Mouse (Mus musculus) midbrain, embryonic 12.5 days (tissue): ENCODE measurements around the gene Gnat1. TPM values are rescaled to one million over a fixed set of nuclear protein-coding genes. Genes with fewer than 3 reads are reported as not detected.
A peak's percentile ranks its signal among the peaks of the same experiment; 100 is the strongest.

Experiments used
- ATAC-seq: fragments of 200-750 bp; cut with Nextera tagmentation; 2 replicates; pipeline ENCODE4 v1.8.0; 2017; ENCODE audit warnings: low read depth, moderate TSS enrichment, moderate library complexity; ENCODE audit not compliant: low FRiP score
- H3K27ac ChIP-seq: fragments of 300-500 bp; sonication (generic); replicated peaks from 2 replicates; pipeline ENCODE4 v1.5.1; 2016; ENCODE audit warnings: mild to moderate bottlenecking
- H3K27me3 ChIP-seq: fragments of 300-500 bp; sonication (generic); 2 replicates; pipeline ENCODE4 v1.6.1; 2016; ENCODE audit warnings: mild to moderate bottlenecking
- H3K36me3 ChIP-seq: fragments of 300-500 bp; sonication (generic); 2 replicates; pipeline ENCODE4 v1.6.1; 2016
- H3K4me1 ChIP-seq: fragments of 300-500 bp; sonication (generic); 2 replicates; pipeline ENCODE4 v1.6.1; 2016
- H3K4me2 ChIP-seq: fragments of 300-500 bp; sonication (generic); replicated peaks from 2 replicates; pipeline ENCODE4 v1.6.1; 2016; ENCODE audit warnings: mild to moderate bottlenecking, moderate library complexity
- H3K4me3 ChIP-seq: fragments of 300-500 bp; sonication (generic); 2 replicates; pipeline ENCODE4 v1.5.1; 2016; ENCODE audit warnings: mild to moderate bottlenecking
- H3K9ac ChIP-seq: fragments of 300-500 bp; sonication (generic); replicated peaks from 2 replicates; pipeline ENCODE4 v1.6.1; 2016; ENCODE audit warnings: mild to moderate bottlenecking, moderate library complexity
- H3K9me3 ChIP-seq: fragments of 300-500 bp; sonication (generic); 2 replicates; pipeline ENCODE4 v1.6.1; 2016; ENCODE audit warnings: mild to moderate bottlenecking
- WGBS: fragments of 180-500 bp; shearing (Covaris S2); methylation state at CpG from one replicate; pipeline ENCODE4 v1.1.7; 2016; 5-methylcytosine and 5-hydroxymethylcytosine counted together
- polyA plus RNA-seq: library from polyadenylated mRNA; unstranded; fragments of >200 nt; fragmentation: Nextera tagmentation; extraction: Ambion mirVana; gene quantifications from 2 replicates; pipeline ENCODE4 v1.2.1, GENCODE M21; 2016

Gnat1 gene
- polyA plus RNA-seq, 1 experiment from 2014 or later, result 1.9 TPM

DNA sequence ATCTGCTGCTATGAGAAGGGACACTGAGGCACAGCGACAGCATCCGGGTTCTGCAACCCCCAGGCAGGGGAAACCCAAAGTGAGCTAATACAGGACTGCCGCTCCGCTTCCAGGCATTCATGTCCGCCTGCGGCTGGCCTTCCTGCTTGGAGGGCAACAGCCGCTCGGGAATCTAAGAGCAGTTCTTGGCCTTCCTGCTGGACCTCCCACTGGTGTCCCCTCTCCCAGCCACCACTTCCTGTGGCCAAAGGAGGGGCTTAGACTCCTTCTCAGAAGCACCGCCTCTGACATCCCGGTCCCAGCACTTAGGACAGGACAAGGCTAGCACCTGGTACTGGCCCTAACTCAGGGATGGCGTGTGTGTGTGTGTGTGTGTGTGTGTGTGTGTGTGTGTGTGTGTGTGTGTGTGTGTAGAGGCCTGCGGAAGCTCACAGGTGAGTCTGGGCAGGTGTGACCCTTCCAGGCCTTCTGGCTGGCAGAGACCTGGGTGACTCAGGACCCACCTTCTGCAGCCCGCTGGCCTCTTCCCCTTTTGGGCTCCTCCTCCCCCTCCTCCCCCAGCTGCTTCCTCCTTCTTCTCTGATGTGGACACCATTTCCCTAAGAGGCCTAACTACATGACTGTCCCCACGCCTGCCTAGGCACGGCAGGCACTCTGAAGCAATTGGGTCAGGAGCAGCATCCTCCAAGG is 50.6 kb downstream of the Gnat1 start:
- H3K9ac ChIP-seq, result peak overlapping the region; percentile 62
- H3K4me2 ChIP-seq, result peak overlapping the region; percentile 95
- WGBS, result 34% methylated on average over 13 of the region's 15 CpGs
- peaks cover 19% of the 10 kb centered on the region; the same call in 1 of the 2 replicates for H3K36me3 ChIP-seq
- H3K9me3 ChIP-seq, result no peaks in the 10 kb centered on the region
- H3K4me1 ChIP-seq, result peaks cover 89% of the 10 kb centered on the region
- H3K27ac ChIP-seq, result peak overlapping the region; percentile 99
- no peak for ATAC-seq
- no peaks in the 10 kb centered on the region for H3K27me3 ChIP-seq
- H3K4me3 ChIP-seq, result peak overlapping the region; percentile 10; the same call in 1 of the 2 replicates

DNA sequence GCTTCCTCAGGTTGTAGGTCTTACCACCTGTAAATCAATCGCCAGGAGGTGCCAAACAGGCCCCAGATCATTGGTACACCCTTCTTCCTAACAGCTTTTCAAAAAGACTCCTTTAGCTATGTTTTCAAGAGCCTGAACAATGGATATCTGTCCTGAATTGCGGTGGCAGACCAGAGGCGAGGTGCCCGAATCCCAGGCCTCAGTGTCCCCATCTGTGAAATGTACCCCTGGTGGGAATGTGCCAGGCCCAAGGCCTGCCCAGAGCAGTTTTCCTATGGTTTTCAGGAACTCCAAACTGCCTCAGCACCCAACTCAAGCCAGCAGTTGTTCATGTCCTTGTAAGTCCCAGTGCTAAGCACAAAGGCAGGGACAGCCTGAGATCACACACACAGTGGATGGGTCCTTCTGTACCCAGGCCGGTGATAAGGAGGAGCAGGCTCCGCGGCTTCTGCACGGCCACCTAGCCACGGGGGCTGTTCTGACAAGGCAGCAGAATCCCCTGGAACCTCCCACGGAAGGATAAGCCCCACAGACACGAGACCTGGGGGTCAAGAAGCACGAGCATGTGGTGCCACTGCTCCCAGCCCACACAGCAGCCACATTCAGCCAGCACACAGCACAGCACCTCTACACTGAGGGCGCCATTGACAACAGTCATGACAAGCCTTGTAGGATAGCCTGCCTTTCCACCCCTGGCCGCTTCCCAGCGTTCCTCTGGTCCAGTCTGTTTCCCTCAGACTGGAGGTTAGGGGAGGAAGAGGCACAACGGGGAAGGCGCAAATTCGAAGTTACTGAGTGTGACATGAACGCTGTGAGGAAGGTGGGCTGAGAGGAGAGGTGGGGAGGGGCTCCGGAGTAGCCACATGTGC is 51.9 kb downstream of the Gnat1 start:
- no peaks in the 10 kb centered on the region for H3K9me3 ChIP-seq
- peak overlapping the region; percentile 95 for H3K4me2 ChIP-seq
- peak overlapping the region; percentile 24 for H3K4me3 ChIP-seq
- H3K27me3 ChIP-seq, result no peaks in the 10 kb centered on the region
- WGBS, result 16% methylated on average over 20 of the region's 20 CpGs
- H3K36me3 ChIP-seq, result peaks cover 29% of the 10 kb centered on the region; the same call in 1 of the 2 replicates
- peaks cover 84% of the 10 kb centered on the region for H3K4me1 ChIP-seq
- H3K9ac ChIP-seq, result peak overlapping the region; percentile 62
- no peak for ATAC-seq
- H3K27ac ChIP-seq, result peak overlapping the region; percentile 99

DNA sequence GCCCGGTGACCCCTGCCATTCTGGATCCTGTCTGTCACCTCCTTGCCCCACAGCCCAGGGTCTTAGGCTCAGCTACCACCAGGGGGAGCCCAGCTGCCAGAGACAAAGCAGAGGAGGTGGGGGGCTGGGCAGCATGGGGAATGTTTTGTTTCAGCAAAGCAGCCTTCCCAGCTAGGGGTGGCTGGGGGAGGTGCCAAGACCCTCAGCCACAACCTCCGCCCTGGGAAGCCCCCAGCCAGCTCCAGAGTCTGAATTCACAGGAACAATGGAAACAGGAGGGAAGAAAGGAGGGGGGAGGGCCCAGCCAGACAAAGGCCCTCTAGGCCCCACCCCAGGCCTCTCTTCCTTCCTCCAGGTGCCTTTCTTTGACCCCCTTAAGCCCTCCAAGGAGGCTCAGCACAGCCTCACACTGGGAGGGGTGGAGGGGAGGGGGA is 52.7 kb downstream of the Gnat1 start:
- Histone ChIP-seq H3K4me3 (peak overlapping the region; percentile 24), H3K9me3 (no peaks in the 10 kb centered on the region), H3K9ac (peak overlapping the region; percentile 62), H3K27ac (peak overlapping the region; percentile 99), H3K4me1 (peaks cover 77% of the 10 kb centered on the region), H3K27me3 (no peaks in the 10 kb centered on the region), H3K36me3 (peaks cover 35% of the 10 kb centered on the region), H3K4me2 (peak overlapping the region; percentile 95)
- 6% methylated on average over 2 of the region's 2 CpGs for WGBS
- peak; percentile 68 for ATAC-seq

DNA sequence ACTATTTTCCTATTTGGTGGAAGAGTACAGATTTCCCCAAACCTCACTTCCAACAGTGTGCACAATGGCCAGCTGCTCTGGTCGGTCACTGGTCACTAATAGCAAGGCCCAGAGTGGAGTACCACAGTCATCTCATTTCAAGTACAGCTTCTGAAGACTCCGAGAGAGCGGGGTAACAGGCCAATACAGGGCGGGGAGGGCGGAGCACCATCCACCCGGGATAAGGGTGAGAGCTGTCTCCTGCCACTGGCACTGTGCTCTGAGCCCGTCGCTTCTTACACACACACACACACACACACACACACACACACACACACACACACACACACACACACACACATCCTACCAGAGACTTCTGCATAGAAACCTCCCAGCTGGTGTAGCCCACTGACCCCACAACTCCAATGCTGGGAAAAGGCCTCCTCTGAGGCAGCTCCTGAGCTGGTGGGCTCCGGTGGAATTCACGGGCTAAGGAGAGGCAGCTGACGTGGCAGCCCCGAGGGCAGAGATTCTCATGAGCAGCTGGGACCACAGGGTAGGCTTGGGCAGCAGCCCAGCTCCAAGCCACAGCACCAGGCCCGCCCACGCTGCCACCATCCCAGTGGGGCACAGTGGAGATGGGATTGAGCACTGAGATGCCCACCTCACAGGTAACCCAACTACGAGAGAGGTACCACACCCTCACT is 53.2 kb downstream of the Gnat1 start:
- 22% methylated on average over 15 of the region's 15 CpGs for WGBS
- Histone ChIP-seq H3K27ac (peak overlapping the region; percentile 99), H3K4me2 (peak overlapping the region; percentile 95), H3K27me3 (no peaks in the 10 kb centered on the region), H3K9ac (peak overlapping the region; percentile 62), H3K4me1 (peaks cover 71% of the 10 kb centered on the region), H3K4me3 (peak overlapping the region; percentile 24), H3K36me3 (peaks cover 35% of the 10 kb centered on the region), H3K9me3 (no peaks in the 10 kb centered on the region)
- peak; percentile 46 for ATAC-seq

DNA sequence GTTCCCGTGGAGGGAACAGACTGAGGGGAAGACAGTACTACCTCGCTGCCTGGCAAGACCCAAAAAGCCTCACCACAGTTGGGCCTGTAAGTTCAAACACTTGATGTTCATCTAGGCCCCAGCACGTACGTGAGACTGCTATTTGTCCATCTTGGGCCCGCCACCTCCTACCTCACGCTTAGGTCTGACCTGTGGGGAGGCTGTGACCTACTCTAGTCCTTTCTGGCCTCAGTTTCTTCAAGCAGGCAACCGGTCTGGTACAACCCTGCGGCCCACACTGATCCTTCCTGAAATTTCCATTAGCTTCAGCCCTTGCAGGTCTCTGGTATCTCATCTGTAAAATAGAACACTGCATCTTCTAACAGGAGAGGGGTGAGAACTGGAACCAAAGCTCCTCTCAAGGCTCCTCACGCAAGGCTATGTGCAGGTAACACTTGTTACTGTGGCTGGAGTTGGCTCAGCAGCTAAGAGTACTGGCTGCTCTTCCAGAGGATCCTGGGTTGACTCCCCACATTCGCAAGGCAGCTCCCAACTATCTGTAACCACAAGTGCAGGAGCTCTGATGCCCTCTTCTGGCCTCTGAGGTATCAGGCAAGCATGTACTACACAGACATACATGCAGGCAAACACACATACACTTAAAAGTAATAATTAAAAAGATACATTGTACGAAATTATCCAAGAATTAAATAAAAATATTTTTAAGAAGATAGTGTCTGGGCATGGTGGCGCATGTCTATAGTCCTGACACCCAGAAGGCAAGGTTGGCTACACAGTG is 54.0 kb downstream of the Gnat1 start:
- Histone ChIP-seq H3K4me1 (peaks cover 63% of the 10 kb centered on the region), H3K27me3 (no peaks in the 10 kb centered on the region), H3K9ac (peak overlapping the region; percentile 62; the same call in 1 of the 2 replicates), H3K36me3 (peaks cover 36% of the 10 kb centered on the region), H3K4me2 (peak overlapping the region; percentile 95; the same call in 1 of the 2 replicates), H3K9me3 (no peaks in the 10 kb centered on the region), H3K27ac (peak overlapping the region; percentile 99), H3K4me3 (no peak overlapping the region)
- WGBS, result 85% methylated on average over 12 of the region's 12 CpGs
- no peak for ATAC-seq

DNA sequence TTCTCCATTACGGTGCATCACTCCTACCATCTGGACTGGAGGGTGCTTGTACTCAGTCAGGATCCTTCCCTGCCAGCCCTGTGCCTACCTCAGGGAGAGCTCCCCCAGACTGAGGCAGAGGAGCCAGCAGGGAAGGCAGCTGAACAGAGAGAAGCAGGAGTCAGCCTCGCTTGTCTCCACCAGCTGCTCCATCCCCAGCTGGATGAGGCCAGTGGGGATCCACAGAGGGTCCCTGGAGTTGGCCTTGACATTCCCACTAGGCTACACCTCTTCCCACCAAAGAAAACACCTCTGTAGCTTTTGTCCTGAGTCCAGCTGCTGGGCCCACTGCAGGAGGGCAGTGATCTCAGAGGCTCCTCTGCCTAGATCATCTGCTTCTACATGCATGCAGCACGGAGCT is 54.6 kb downstream of the Gnat1 start:
- WGBS, result 67% methylated on average over 3 of the region's 3 CpGs
- Histone ChIP-seq H3K4me3 (no peak overlapping the region), H3K4me2 (no peak overlapping the region), H3K36me3 (peaks cover 42% of the 10 kb centered on the region), H3K9ac (0 out of 2 replicates have a peak overlapping the region, but pooled peaks have one; percentile 7), H3K4me1 (peaks cover 58% of the 10 kb centered on the region), H3K27me3 (no peaks in the 10 kb centered on the region), H3K9me3 (no peaks in the 10 kb centered on the region), H3K27ac (peak overlapping the region; percentile 52; the same call in 1 of the 2 replicates)
- no peak for ATAC-seq

DNA sequence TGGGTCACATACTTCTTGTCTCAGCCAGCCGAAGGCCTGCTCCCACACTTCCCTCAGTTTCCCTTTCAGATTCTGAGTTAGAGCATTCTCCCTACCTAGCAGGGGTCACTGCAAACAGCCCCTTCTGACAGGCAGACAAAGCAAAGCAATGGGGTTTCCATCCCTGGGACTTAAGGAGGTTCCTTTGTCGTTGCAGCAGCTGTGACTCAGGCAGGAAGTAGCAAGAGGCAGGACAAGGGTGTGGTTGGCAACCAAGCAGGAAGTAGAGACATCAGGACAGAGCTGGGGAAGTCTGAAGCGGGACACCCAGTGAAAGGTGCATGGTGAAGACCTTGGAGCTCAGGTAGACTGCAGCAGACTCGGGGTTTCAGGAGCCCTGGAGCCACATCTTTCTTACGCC is 55.0 kb downstream of the Gnat1 start:
- no peak for ATAC-seq
- Histone ChIP-seq H3K9ac (0 out of 2 replicates have a peak overlapping the region, but pooled peaks have one; percentile 7), H3K27ac (peak overlapping the region; percentile 52; the same call in 1 of the 2 replicates), H3K4me1 (peaks cover 53% of the 10 kb centered on the region), H3K4me3 (no peak overlapping the region), H3K4me2 (no peak overlapping the region), H3K9me3 (no peaks in the 10 kb centered on the region), H3K27me3 (no peaks in the 10 kb centered on the region), H3K36me3 (peaks cover 46% of the 10 kb centered on the region)
- WGBS, result 68% methylated on average over 5 of the region's 5 CpGs

Other genes starting within 250 kb of the Gnat1 start
- gene Tmem115, start 145.8 kb downstream of the Gnat1 start, polyA plus RNA-seq, result 43.6 TPM in 2 replicates
- 19.3 and 19.4 TPM in 2 replicates for gene Cyb561d2, start 137.5 kb downstream of the Gnat1 start, polyA plus RNA-seq
- 48.1 and 48.4 TPM in 2 replicates for gene Nprl2, start 137.5 kb downstream of the Gnat1 start, polyA plus RNA-seq
- 1.1 and 2.6 TPM in 2 replicates for gene Zmynd10, start 132.4 kb downstream of the Gnat1 start, polyA plus RNA-seq
- gene Rassf1, start 128.2 kb downstream of the Gnat1 start, polyA plus RNA-seq, result 43.6 and 48.9 TPM in 2 replicates
- 90.1 and 95.0 TPM in 2 replicates for gene Tusc2, start 116.5 kb downstream of the Gnat1 start, polyA plus RNA-seq
- 112 and 116 TPM in 2 replicates for gene Hyal2, start 111.8 kb downstream of the Gnat1 start, polyA plus RNA-seq
- 9.0 and 10.1 TPM in 2 replicates for gene Hyal1, start 102.8 kb downstream of the Gnat1 start, polyA plus RNA-seq
- 14.5 and 14.7 TPM in 2 replicates for gene Naa80, start 100.8 kb downstream of the Gnat1 start, polyA plus RNA-seq
- 0.41 and 1.1 TPM in 2 replicates for gene Hyal3, start 98.9 kb downstream of the Gnat1 start, polyA plus RNA-seq
- gene Ifrd2, start 92.1 kb downstream of the Gnat1 start, polyA plus RNA-seq, result 20.1 and 21.1 TPM in 2 replicates
- 3.2 TPM in 2 replicates for gene Sema3b, start 70.5 kb downstream of the Gnat1 start, polyA plus RNA-seq
- gene Gnai2, start 44.3 kb downstream of the Gnat1 start, polyA plus RNA-seq, result 635 and 641 TPM in 2 replicates
- 13.9 and 14.8 TPM in 2 replicates for gene Slc38a3, start 10.2 kb downstream of the Gnat1 start, polyA plus RNA-seq
- 30.6 and 33.7 TPM in 2 replicates for gene Sema3f, start 30.8 kb upstream of the Gnat1 start, polyA plus RNA-seq
- gene Rbm5, start 91.3 kb upstream of the Gnat1 start, polyA plus RNA-seq, result 266 and 271 TPM in 2 replicates
- gene Rbm6, start 193.5 kb upstream of the Gnat1 start, polyA plus RNA-seq, result 135 and 153 TPM in 2 replicates
- gene Mon1a, start 208.4 kb upstream of the Gnat1 start, polyA plus RNA-seq, result 16.5 and 19.2 TPM in 2 replicates
- gene Mst1r, start 227.2 kb upstream of the Gnat1 start, polyA plus RNA-seq, result 1.5 and 2.3 TPM in 2 replicates
- gene Actl11, start 248.8 kb upstream of the Gnat1 start, polyA plus RNA-seq, result not detected in 2 replicates